In the genomic region with DNA sequence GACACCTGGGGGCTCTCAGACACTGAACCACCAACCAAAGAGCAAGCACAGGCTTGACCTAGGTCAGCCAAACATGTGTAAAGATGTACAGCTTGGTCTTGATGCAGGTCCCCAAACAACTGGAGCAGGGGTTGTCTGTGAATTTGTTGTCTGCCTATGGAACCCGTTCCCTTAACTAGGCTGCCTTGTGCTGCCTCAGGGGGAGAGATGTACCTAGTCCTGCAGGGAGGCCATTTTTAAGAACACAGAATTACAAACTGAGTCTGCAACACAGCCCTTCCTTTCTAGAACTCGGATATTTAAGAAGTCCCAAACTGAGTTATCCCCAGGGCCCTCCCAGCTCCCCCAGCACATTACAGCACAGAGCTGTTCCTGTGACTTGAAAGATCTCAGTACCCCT, we compare ENCODE assay signal across 11 mouse cellular contexts. TPM values are rescaled to one million over a fixed set of nuclear protein-coding genes. Genes with fewer than 3 reads are reported as not detected.
DNase-seq lines count a peak whose midpoint lies in the region; ATAC-seq and TF ChIP-seq lines count a peak whose summit lies in the region.
"Had no signal": no experiment of that assay in that cellular context is flagged by ENCODE, and none has a peak within 500 bp of the region (broad histone marks: within the 10 kb centered on the region; RNA-seq: fewer than 3 reads in every experiment).

No protein-coding gene starts in this region.

- H3K27me3 ChIP-seq in heart, embryonic 12.5 days (replicated peaks) = no peaks in the 10 kb centered on the region
- no peaks in the 10 kb centered on the region for H3K27me3 ChIP-seq in liver, postnatal 0 days (ENCODE audit: insufficient read depth, low read length)
- H3K27me3 ChIP-seq in liver, embryonic 12.5 days (replicated peaks) = no peaks in the 10 kb centered on the region
- H3K27me3 ChIP-seq in hindbrain, embryonic 16.5 days (replicated peaks; ENCODE audit: control insufficient read depth, insufficient read depth, low read length) = no peaks in the 10 kb centered on the region

- DNase-seq in heart, adult 18-20 months = no peak
- no peak for DNase-seq in liver, postnatal 0 days
- DNase-seq in spleen, postnatal 4 days (ENCODE audit: low spot score in 2 of 2) = no peak
- no peak for DNase-seq in natural killer cell, adult 2 months (ENCODE audit: low spot score in 2 of 2)
- DNase-seq: lung, adult 2 months; thymus, postnatal 36 days had no signal

- 60% methylated on average over 2 of the region's 2 CpGs for WGBS in heart, embryonic 12.5 days
- WGBS in liver, postnatal 0 days (ENCODE audit: insufficient replicate concordance) = 73% methylated on average over 2 of the region's 2 CpGs
- WGBS in liver, embryonic 12.5 days (ENCODE audit: insufficient replicate concordance) = 50% methylated on average over 2 of the region's 2 CpGs
- 67% methylated on average over 2 of the region's 2 CpGs for WGBS in hindbrain, embryonic 16.5 days
- WGBS in olfactory bulb, adult 2 months = 68% methylated on average over 2 of the region's 2 CpGs

- H3K9ac ChIP-seq in heart, embryonic 12.5 days = no peak overlapping the region
- H3K9ac ChIP-seq in liver, postnatal 0 days (replicated peaks) = no peak overlapping the region
- H3K9ac ChIP-seq in liver, embryonic 12.5 days = no peak overlapping the region
- no peak overlapping the region for H3K9ac ChIP-seq in hindbrain, embryonic 16.5 days (ENCODE audit: low read depth, low read length)

- no peak for TF ChIP-seq POLR2A in olfactory bulb, adult 2 months (IDR thresholded peaks at IDR 0.05; ENCODE audit: insufficient read depth, low read depth, low read length)

- H3K4me1 ChIP-seq in heart, embryonic 12.5 days (replicated peaks) = peaks cover 13% of the 10 kb centered on the region
- no peaks in the 10 kb centered on the region for H3K4me1 ChIP-seq in liver, postnatal 0 days (ENCODE audit: insufficient read depth)
- H3K4me1 ChIP-seq in liver, embryonic 12.5 days = no peaks in the 10 kb centered on the region
- H3K4me1 ChIP-seq in hindbrain, embryonic 16.5 days (ENCODE audit: control insufficient read depth, insufficient read depth, low read depth, low read length) = no peaks in the 10 kb centered on the region
- peaks cover 8% of the 10 kb centered on the region for H3K4me1 ChIP-seq in olfactory bulb, adult 2 months (ENCODE audit: control insufficient read depth, insufficient read depth, low read length)

- H3K36me3 ChIP-seq in heart, embryonic 12.5 days = no peaks in the 10 kb centered on the region
- H3K36me3 ChIP-seq in liver, postnatal 0 days (replicated peaks; ENCODE audit: insufficient read depth, low read length) = no peaks in the 10 kb centered on the region
- H3K36me3 ChIP-seq in liver, embryonic 12.5 days = no peaks in the 10 kb centered on the region
- no peaks in the 10 kb centered on the region for H3K36me3 ChIP-seq in hindbrain, embryonic 16.5 days (ENCODE audit: control insufficient read depth, insufficient read depth, low read length)

- no peak overlapping the region for H3K4me3 ChIP-seq in heart, embryonic 12.5 days
- H3K4me3 ChIP-seq in liver, postnatal 0 days (ENCODE audit: low read depth, low read length) = no peak overlapping the region
- H3K4me3 ChIP-seq in liver, embryonic 12.5 days = no peak overlapping the region
- H3K4me3 ChIP-seq in hindbrain, embryonic 16.5 days (ENCODE audit: low read length) = no peak overlapping the region
- H3K4me3 ChIP-seq in olfactory bulb, adult 2 months (ENCODE audit: insufficient read depth, low read depth, low read length) = no peak overlapping the region

- peak overlapping the region; percentile 37 for H3K27ac ChIP-seq in heart, embryonic 12.5 days (ENCODE audit: poor library complexity, severe bottlenecking)
- H3K27ac ChIP-seq in liver, postnatal 0 days (ENCODE audit: low read depth) = 0 out of 2 replicates have a peak overlapping the region, but pooled peaks have one; percentile 7
- no peak overlapping the region for H3K27ac ChIP-seq in liver, embryonic 12.5 days
- H3K27ac ChIP-seq in hindbrain, embryonic 16.5 days (ENCODE audit: low read depth, low read length) = peak overlapping the region; percentile 20; the same call in 1 of the 2 replicates
- peak overlapping the region; percentile 70 for H3K27ac ChIP-seq in olfactory bulb, adult 2 months (ENCODE audit: insufficient read depth, low read depth, low read length)

- H3K4me2 ChIP-seq in heart, embryonic 12.5 days = peak overlapping the region; percentile 53
- no peak overlapping the region for H3K4me2 ChIP-seq in liver, postnatal 0 days (ENCODE audit: low read depth, low read length)
- no peak overlapping the region for H3K4me2 ChIP-seq in liver, embryonic 12.5 days
- no peak overlapping the region for H3K4me2 ChIP-seq in hindbrain, embryonic 16.5 days (ENCODE audit: low read length)

- no peak for TF ChIP-seq EP300 in liver, postnatal 0 days (IDR thresholded peaks at IDR 0.05; ENCODE audit: low read depth)

- H3K9me3 ChIP-seq in heart, embryonic 12.5 days (replicated peaks) = no peaks in the 10 kb centered on the region
- no peaks in the 10 kb centered on the region for H3K9me3 ChIP-seq in liver, postnatal 0 days (ENCODE audit: low read length)
- H3K9me3 ChIP-seq in liver, embryonic 12.5 days (replicated peaks) = no peaks in the 10 kb centered on the region
- H3K9me3 ChIP-seq in hindbrain, embryonic 16.5 days (ENCODE audit: control insufficient read depth, low read length) = no peaks in the 10 kb centered on the region

- TF ChIP-seq CTCF in liver, postnatal 0 days (IDR thresholded peaks at IDR 0.05; ENCODE audit: low read depth) = no peak
- TF ChIP-seq CTCF in olfactory bulb, adult 2 months (IDR thresholded peaks at IDR 0.05; ENCODE audit: insufficient read depth, low read depth, low read length) = no peak

- no peak for ATAC-seq in heart, embryonic 12.5 days (ENCODE audit: insufficient number of reproducible peaks, low FRiP score)
- no peak for ATAC-seq in liver, postnatal 0 days
- no peak for ATAC-seq in liver, embryonic 12.5 days
- ATAC-seq in hindbrain, embryonic 16.5 days = no peak; the same call in 1 of the 2 replicates

RNA-seq across cellular contexts. Expression of gene Lama4, which starts 57.5 kb away (rescaled TPM):
- 144 and 158 TPM in 2 replicates for polyA plus RNA-seq in heart, embryonic 12.5 days (2016; fragmentation: Nextera tagmentation; extraction: Ambion mirVana)
- 10 to 100 TPM; 47.2 to 52.0 TPM for total RNA-seq in heart, adult 18-20 months (2021)
- 1.7 and 2.4 TPM in 2 replicates for polyA plus RNA-seq in liver, postnatal 0 days (2015; fragmentation: Nextera tagmentation; extraction: Ambion mirVana)
- 2.8 and 3.2 TPM in 2 replicates for polyA plus RNA-seq in liver, embryonic 12.5 days (2016; fragmentation: Nextera tagmentation; extraction: Ambion mirVana)
- polyA plus RNA-seq in hindbrain, embryonic 16.5 days (2015; fragmentation: Nextera tagmentation; extraction: Ambion mirVana) = 18.7 and 26.7 TPM in 2 replicates
- not detected in 2 replicates for polyA plus RNA-seq in olfactory bulb, adult 2 months (2012; ENCODE audit: insufficient read depth, insufficient read length, low replicate concordance, missing spikeins)
- total RNA-seq: common myeloid progenitor, adult 5-6 weeks had no signal
